Mouse (Mus musculus) brain, embryonic 18.5 days (tissue): ENCODE measurements at regions not wholly inside any gene's neighbourhood (a gene's known extent, or its start where the extent isn't known, plus 50 kb on each side); places are given as distances from the start of the nearest gene placed in this dataset.
"Not testable (repeated sequence)": the region's sequence is repeated elsewhere in the genome, so short reads cannot be mapped to it uniquely, and the experiment has no call there.

Source experiments
- DNase-seq: peaks from one replicate; pipeline ENCODE4 v3.0.0-alpha.2; 2012; ENCODE audit warnings: low read depth, low spot score

- DNase-seq, result peak; percentile 66
Observed at GRCm38 (mm10) chr7:111969198-111969887, 54.0 kb upstream of the Usp47 start.

GRCm38 (mm10) chr7:111968261-111968660, 55.0 kb upstream of the Usp47 start:
- DNase-seq, result no peak

GRCm38 (mm10) chr7:111966716-111967115, 56.6 kb upstream of the Usp47 start:
- DNase-seq, result no peak

GRCm38 (mm10) chr7:111963969-111964368, 59.3 kb upstream of the Usp47 start:
- no peak for DNase-seq

GRCm38 (mm10) chr7:111959977-111960376, 63.3 kb upstream of the Usp47 start:
- no peak for DNase-seq

- no peak for DNase-seq
Observed at GRCm38 (mm10) chr7:111956671-111957070, 66.6 kb upstream of the Usp47 start.

GRCm38 (mm10) chr7:111939631-111940030, 83.7 kb upstream of the Usp47 start:
- no peak for DNase-seq

GRCm38 (mm10) chr7:111937547-111937946, 85.8 kb upstream of the Usp47 start:
- no peak for DNase-seq

- DNase-seq, result no peak
Observed at GRCm38 (mm10) chr7:111937102-111937501, 86.2 kb upstream of the Usp47 start.

GRCm38 (mm10) chr7:111932725-111933124, 90.6 kb upstream of the Usp47 start:
- DNase-seq, result no peak

- DNase-seq, result no peak
Observed at GRCm38 (mm10) chr7:111919961-111920360, 103.3 kb upstream of the Usp47 start.

GRCm38 (mm10) chr7:111903741-111904231, 119.5 kb upstream of the Usp47 start:
- DNase-seq, result no peak

GRCm38 (mm10) chr7:111897016-111897415, 117.2 kb upstream of the Galnt18 start:
- DNase-seq, result no peak

- peak; percentile 67 for DNase-seq
Observed at GRCm38 (mm10) chr7:111896255-111896654, 116.5 kb upstream of the Galnt18 start.

- DNase-seq, result no peak
Observed at GRCm38 (mm10) chr7:111882991-111883390, 103.2 kb upstream of the Galnt18 start.

- no peak for DNase-seq
Observed at GRCm38 (mm10) chr7:111880067-111880675, 100.4 kb upstream of the Galnt18 start.

GRCm38 (mm10) chr7:111877591-111877990, 97.8 kb upstream of the Galnt18 start:
- no peak for DNase-seq

- DNase-seq, result no peak
Observed at GRCm38 (mm10) chr7:111875949-111876348, 96.2 kb upstream of the Galnt18 start.

GRCm38 (mm10) chr7:111869337-111869736, 89.6 kb upstream of the Galnt18 start:
- no peak for DNase-seq

GRCm38 (mm10) chr7:111863035-111863434, 83.3 kb upstream of the Galnt18 start:
- DNase-seq, result no peak

- DNase-seq, result not testable (repeated sequence)
Observed at GRCm38 (mm10) chr7:111858291-111858690, 78.5 kb upstream of the Galnt18 start.

GRCm38 (mm10) chr7:111856977-111857376, 77.2 kb upstream of the Galnt18 start:
- DNase-seq, result no peak

GRCm38 (mm10) chr7:111855309-111855708, 75.5 kb upstream of the Galnt18 start:
- no peak for DNase-seq
